Mouse (Mus musculus) spleen, adult 2 months (tissue): ENCODE data around the gene Kif23. TPM values are rescaled to one million over a fixed set of nuclear protein-coding genes. Genes with fewer than 3 reads are reported as not detected.

Experiments used
- DNase-seq, 2 experiments: peaks; one replicate each; pipeline versions ENCODE4 v3.0.0 to v3.0.0-alpha.2; 2012 to 2021; ENCODE audit warnings: low spot score in 2 of 2, low read depth in 1 of 2
- H3K27ac ChIP-seq: fragments of 200-500 bp; 2 replicates; pipeline ENCODE4 v1.5.1; 2012; ENCODE audit warnings: low read length, inconsistent platforms; ENCODE audit not compliant: insufficient read depth
- H3K27me3 ChIP-seq: fragments of 200-500 bp; 2 replicates; pipeline ENCODE4 v1.6.1; 2012; ENCODE audit warnings: mild to moderate bottlenecking, moderate library complexity, low read length, inconsistent platforms; ENCODE audit not compliant: control insufficient read depth, insufficient read depth
- H3K36me3 ChIP-seq: fragments of 200-500 bp; 2 replicates; pipeline ENCODE4 v1.6.1; 2012; ENCODE audit warnings: mild to moderate bottlenecking, low read length, inconsistent platforms; ENCODE audit not compliant: control insufficient read depth, insufficient read depth
- H3K4me1 ChIP-seq: fragments of 200-500 bp; 2 replicates; pipeline ENCODE4 v1.6.1; 2011; ENCODE audit warnings: inconsistent platforms; ENCODE audit not compliant: control insufficient read depth, insufficient read depth, insufficient read length
- H3K4me3 ChIP-seq: fragments of 200-500 bp; 2 replicates; pipeline ENCODE4 v1.5.1; 2011; ENCODE audit warnings: mild to moderate bottlenecking, inconsistent platforms; ENCODE audit not compliant: insufficient read depth, insufficient read length; ENCODE audit errors: extremely low read depth
- CTCF ChIP-seq: fragments of 200-500 bp; IDR thresholded peaks from 2 replicates; pipeline ENCODE4 v1.5.1; 2011; ENCODE audit warnings: mild to moderate bottlenecking, inconsistent platforms; ENCODE audit not compliant: insufficient read depth, insufficient read length, insufficient replicate concordance; ENCODE audit errors: extremely low read depth
- POLR2A ChIP-seq: fragments of 200-500 bp; IDR thresholded peaks from 2 replicates; pipeline ENCODE4 v1.6.1; 2011; ENCODE audit warnings: low read depth, low read length, inconsistent platforms
- WGBS: fragments of 180-500 bp; shearing (Covaris S2); methylation state at CpG from one replicate; pipeline ENCODE4 v1.1.7; 2018; 5-methylcytosine and 5-hydroxymethylcytosine counted together
- polyA plus RNA-seq: library from polyadenylated mRNA; depleted of rRNA; stranded (reverse); fragments of >200 nt; gene quantifications from 2 replicates; pipeline ENCODE4 v1.2.3, GENCODE M21; 2012

The Kif23 gene
- polyA plus RNA-seq, 1 experiment = 4.6 TPM

DNA sequence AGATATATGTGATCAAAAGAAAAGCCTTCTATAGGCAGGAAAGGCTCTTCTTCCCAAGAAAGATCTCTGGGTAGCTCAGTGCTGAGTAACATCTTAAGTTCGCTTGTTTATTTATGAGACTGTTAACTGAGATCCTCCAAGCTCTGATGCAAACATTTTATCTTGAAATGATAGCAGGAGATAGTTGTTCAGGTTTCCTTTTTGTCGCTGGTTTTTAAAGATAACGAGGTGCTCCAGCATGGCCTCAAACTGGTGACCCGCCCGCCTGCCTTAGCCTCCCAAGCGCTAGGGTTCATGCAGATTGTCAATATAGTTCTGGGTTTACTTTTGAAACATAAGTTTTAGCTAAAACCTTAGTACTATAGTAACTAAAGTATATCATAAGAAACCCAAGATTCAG is 26.2 kb downstream of the Kif23 start:
- Histone ChIP-seq H3K27me3 (no peaks in the 10 kb centered on the region), H3K36me3 (no peaks in the 10 kb centered on the region; the same call in 1 of the 2 replicates), H3K4me3 (no peak overlapping the region), H3K27ac (no peak overlapping the region), H3K4me1 (no peaks in the 10 kb centered on the region)
- 77% methylated on average over 6 of the region's 6 CpGs for WGBS
- no peak for TF ChIP-seq POLR2A
- TF ChIP-seq CTCF = no peak
- no peak for DNase-seq

GRCm38 (mm10) chr9:61919464-61919863 is 27.1 kb downstream of the Kif23 start:
- 92% methylated on average over 5 of the region's 5 CpGs for WGBS
- no peaks in the 10 kb centered on the region for H3K4me1 ChIP-seq
- no peaks in the 10 kb centered on the region; the same call in 1 of the 2 replicates for H3K36me3 ChIP-seq
- TF ChIP-seq POLR2A = no peak
- TF ChIP-seq CTCF = no peak
- DNase-seq = no peak
- H3K4me3 ChIP-seq = no peak overlapping the region
- no peak overlapping the region for H3K27ac ChIP-seq
- H3K27me3 ChIP-seq = no peaks in the 10 kb centered on the region

GRCm38 (mm10) chr9:61917436-61917835 is 29.1 kb downstream of the Kif23 start:
- Histone ChIP-seq H3K4me1 (0 out of 2 replicates have a peak, but pooled peaks cover 5% of the 10 kb centered on the region), H3K4me3 (no peak overlapping the region), H3K27me3 (no peaks in the 10 kb centered on the region), H3K27ac (no peak overlapping the region), H3K36me3 (0 out of 2 replicates have a peak, but pooled peaks cover 1% of the 10 kb centered on the region)
- WGBS = 92% methylated on average over 6 of the region's 6 CpGs
- DNase-seq = no peak
- TF ChIP-seq POLR2A (no peak), CTCF (no peak)

- Histone ChIP-seq H3K36me3 (peaks cover 5% of the 10 kb centered on the region), H3K4me3 (no peak overlapping the region), H3K27me3 (no peaks in the 10 kb centered on the region), H3K4me1 (0 out of 2 replicates have a peak, but pooled peaks cover 5% of the 10 kb centered on the region), H3K27ac (no peak overlapping the region)
- no peak for DNase-seq
- WGBS = 79% methylated on average over 3 of the region's 3 CpGs
- no peak for TF ChIP-seq CTCF
- no peak for TF ChIP-seq POLR2A
Measured at GRCm38 (mm10) chr9:61916986-61917385, 29.6 kb downstream of the Kif23 start.

DNA sequence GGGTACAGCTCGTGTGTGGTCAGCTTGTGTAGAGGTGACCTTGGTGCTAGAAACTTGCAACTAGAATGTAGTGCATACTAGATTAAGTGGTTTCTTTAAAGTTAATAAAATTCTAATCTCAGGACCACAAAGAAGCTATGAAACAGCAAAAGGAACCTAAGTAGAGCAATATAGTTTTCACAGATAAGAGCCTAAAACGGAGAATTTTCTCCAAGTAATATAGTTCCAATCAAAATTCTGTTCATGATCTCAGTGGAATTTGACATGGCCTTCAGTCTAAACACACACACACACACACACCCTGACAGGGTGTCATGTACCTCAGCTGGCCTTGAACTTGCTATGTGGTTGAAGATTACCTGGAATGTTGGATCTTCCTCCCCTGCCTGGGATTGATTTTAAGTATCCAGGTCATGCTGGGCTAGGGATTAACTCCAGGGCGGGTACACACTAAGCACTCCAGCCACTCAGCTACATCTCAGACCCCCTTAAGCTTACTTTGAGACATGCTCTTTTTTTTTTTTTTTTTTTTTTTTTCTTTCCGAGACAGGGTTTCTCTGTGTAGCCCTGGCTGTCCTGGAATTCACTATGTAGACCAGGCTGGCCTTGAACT is 31.1 kb downstream of the Kif23 start:
- Histone ChIP-seq H3K27ac (no peak overlapping the region; the same call in 1 of the 2 replicates), H3K4me3 (peak overlapping the region; percentile 80; the same call in 1 of the 2 replicates), H3K36me3 (peaks cover 14% of the 10 kb centered on the region), H3K4me1 (0 out of 2 replicates have a peak, but pooled peaks cover 5% of the 10 kb centered on the region), H3K27me3 (no peaks in the 10 kb centered on the region)
- TF ChIP-seq CTCF (no peak), POLR2A (no peak)
- WGBS = 65% methylated on average over 4 of the region's 4 CpGs
- no peak for DNase-seq

GRCm38 (mm10) chr9:61914917-61915300 is 31.7 kb downstream of the Kif23 start:
- H3K4me1 ChIP-seq = 0 out of 2 replicates have a peak, but pooled peaks cover 5% of the 10 kb centered on the region
- no peak for TF ChIP-seq CTCF
- no peak for TF ChIP-seq POLR2A
- peak overlapping the region; percentile 80 for H3K4me3 ChIP-seq
- H3K36me3 ChIP-seq = peaks cover 14% of the 10 kb centered on the region
- 3% methylated on average over 13 of the region's 13 CpGs for WGBS
- DNase-seq = no peak
- H3K27me3 ChIP-seq = no peaks in the 10 kb centered on the region
- peak overlapping the region; percentile 97 for H3K27ac ChIP-seq

- H3K27me3 ChIP-seq = no peaks in the 10 kb centered on the region
- TF ChIP-seq POLR2A = peak; percentile 56; the same call in 1 of the 2 replicates
- TF ChIP-seq CTCF = no peak
- H3K27ac ChIP-seq = peak within 1 kb of the TSS; percentile 97
- peak; percentile 94 to 95 for DNase-seq
- under 1% methylated on average over 68 of the region's 70 CpGs for WGBS
- H3K4me3 ChIP-seq = peak within 1 kb of the TSS; percentile 85
- H3K4me1 ChIP-seq = 0 out of 2 replicates have a peak, but pooled peaks cover 5% of the 10 kb centered on the region
- H3K36me3 ChIP-seq = peaks cover 14% of the 10 kb centered on the region
Measured at GRCm38 (mm10) chr9:61914203-61914916, 32.2 kb downstream of the Kif23 start, which contains the start of gene Rplp1. Gene Rplp1, minus strand, starts transcription at chr9:61914542.
